Mouse (Mus musculus) right cerebral cortex, adult 2 months (tissue): Measurements from ENCODE around the gene Mrpl41.

ENCODE experiments used
- DNase-seq, 2 experiments: peaks; one replicate each; pipeline ENCODE4 v3.0.0; 2021 to 2022; ENCODE audit warnings: low spot score in 2 of 2

Mrpl41 gene

GRCm38 (mm10) chr2:24935057-24935796, 39.7 kb downstream of the Mrpl41 start, which contains the start of gene Arrdc1:
TSS of gene Arrdc1 (minus strand) at chr2:24935252.
- peak; percentile 76 to 80 for DNase-seq

- peak in 1 of 2 experiments; percentile 35 for DNase-seq
Measured at GRCm38 (mm10) chr2:24934441-24934963, 40.4 kb downstream of the Mrpl41 start.

- DNase-seq: no peak
Measured at GRCm38 (mm10) chr2:24929593-24929992, 45.3 kb downstream of the Mrpl41 start.

- no peak for DNase-seq
Measured at GRCm38 (mm10) chr2:24929119-24929518, 45.8 kb downstream of the Mrpl41 start.

GRCm38 (mm10) chr2:24927810-24928479, 47.0 kb downstream of the Mrpl41 start:
- no peak for DNase-seq

- DNase-seq: no peak
Measured at GRCm38 (mm10) chr2:24926965-24927358, 47.9 kb downstream of the Mrpl41 start.

GRCm38 (mm10) chr2:24926345-24926964, 48.4 kb downstream of the Mrpl41 start:
- no peak for DNase-seq

GRCm38 (mm10) chr2:24925284-24925683, 49.6 kb downstream of the Mrpl41 start:
- DNase-seq: no peak
